Mouse (Mus musculus): ENCODE data around the gene Aldh1a3. TPM values are rescaled to one million over a fixed set of nuclear protein-coding genes. Genes with fewer than 3 reads are reported as not detected.

Gene Aldh1a3
- polyA plus RNA-seq, 1 experiment from 2014 or later = 0.73 TPM

- H3K9me3 ChIP-seq (replicated peaks; ENCODE audit: control insufficient read depth, low read length) = no peaks in the 10 kb centered on the region
- 32% methylated on average over 4 of the region's 4 CpGs for WGBS (ENCODE audit: insufficient replicate concordance)
- H3K4me1 ChIP-seq (ENCODE audit: control insufficient read depth, low read depth, low read length) = no peaks in the 10 kb centered on the region
- H3K4me3 ChIP-seq (ENCODE audit: low read depth, low read length) = no peak overlapping the region
- H3K4me2 ChIP-seq (ENCODE audit: low read depth, low read length) = no peak overlapping the region
- H3K9ac ChIP-seq (ENCODE audit: low read depth, low read length) = no peak overlapping the region
- ATAC-seq (ENCODE audit: low read depth) = no peak
- no peak overlapping the region for H3K27ac ChIP-seq (ENCODE audit: low read length)
- H3K36me3 ChIP-seq (ENCODE audit: control insufficient read depth, insufficient read depth) = no peaks in the 10 kb centered on the region
- H3K27me3 ChIP-seq (ENCODE audit: control insufficient read depth, insufficient read depth, low read depth, low read length) = no peaks in the 10 kb centered on the region
Observed at GRCm38 (mm10) chr7:66404802-66405201, 22.5 kb downstream of the Aldh1a3 start.

- no peaks in the 10 kb centered on the region for H3K27me3 ChIP-seq (ENCODE audit: control insufficient read depth, insufficient read depth, low read depth, low read length)
- H3K4me1 ChIP-seq (ENCODE audit: control insufficient read depth, low read depth, low read length) = no peaks in the 10 kb centered on the region
- no peak overlapping the region for H3K27ac ChIP-seq (ENCODE audit: low read length)
- H3K4me2 ChIP-seq (ENCODE audit: low read depth, low read length) = no peak overlapping the region
- 25% methylated on average over 10 of the region's 10 CpGs for WGBS (ENCODE audit: insufficient replicate concordance)
- H3K9ac ChIP-seq (ENCODE audit: low read depth, low read length) = no peak overlapping the region
- H3K4me3 ChIP-seq (ENCODE audit: low read depth, low read length) = no peak overlapping the region
- ATAC-seq (ENCODE audit: low read depth) = no peak
- no peaks in the 10 kb centered on the region for H3K9me3 ChIP-seq (replicated peaks; ENCODE audit: control insufficient read depth, low read length)
- no peaks in the 10 kb centered on the region for H3K36me3 ChIP-seq (ENCODE audit: control insufficient read depth, insufficient read depth)
Observed at GRCm38 (mm10) chr7:66404141-66404540, 23.2 kb downstream of the Aldh1a3 start.

GRCm38 (mm10) chr7:66402876-66403275 is 24.4 kb downstream of the Aldh1a3 start:
- no peak for ATAC-seq (ENCODE audit: low read depth)
- H3K27me3 ChIP-seq (ENCODE audit: control insufficient read depth, insufficient read depth, low read depth, low read length) = no peaks in the 10 kb centered on the region
- no peaks in the 10 kb centered on the region for H3K4me1 ChIP-seq (ENCODE audit: control insufficient read depth, low read depth, low read length)
- no peaks in the 10 kb centered on the region for H3K9me3 ChIP-seq (replicated peaks; ENCODE audit: control insufficient read depth, low read length)
- H3K4me2 ChIP-seq (ENCODE audit: low read depth, low read length) = no peak overlapping the region
- no peak overlapping the region for H3K9ac ChIP-seq (ENCODE audit: low read depth, low read length)
- H3K4me3 ChIP-seq (ENCODE audit: low read depth, low read length) = no peak overlapping the region
- WGBS (ENCODE audit: insufficient replicate concordance) = 66% methylated on average over 5 of the region's 5 CpGs
- no peaks in the 10 kb centered on the region for H3K36me3 ChIP-seq (ENCODE audit: control insufficient read depth, insufficient read depth)
- H3K27ac ChIP-seq (ENCODE audit: low read length) = no peak overlapping the region

DNA sequence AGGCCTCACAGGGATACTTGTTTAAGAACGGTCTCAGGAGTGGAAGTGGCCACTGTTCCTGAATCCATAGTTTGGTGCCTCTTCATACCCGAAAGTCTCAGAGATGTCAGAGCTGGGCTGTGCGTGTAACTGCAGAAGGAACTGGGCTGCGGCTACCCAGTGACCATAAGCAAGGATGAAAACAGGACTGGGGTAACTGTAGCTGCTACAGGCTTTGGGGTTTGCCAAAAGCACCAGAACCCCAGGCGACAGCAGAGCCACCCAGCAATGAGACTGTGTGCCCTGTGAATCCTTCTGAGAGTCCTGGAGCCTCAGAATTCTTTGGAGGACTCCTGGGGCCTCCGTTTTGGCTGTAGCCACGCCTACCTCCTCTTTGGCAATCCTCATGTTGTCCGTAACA is 25.7 kb downstream of the Aldh1a3 start:
- Histone ChIP-seq H3K9ac (ENCODE audit: low read depth, low read length) (no peak overlapping the region), H3K4me3 (ENCODE audit: low read depth, low read length) (no peak overlapping the region), H3K4me1 (ENCODE audit: control insufficient read depth, low read depth, low read length) (no peaks in the 10 kb centered on the region), H3K4me2 (ENCODE audit: low read depth, low read length) (no peak overlapping the region), H3K27ac (ENCODE audit: low read length) (no peak overlapping the region), H3K27me3 (ENCODE audit: control insufficient read depth, insufficient read depth, low read depth, low read length) (no peaks in the 10 kb centered on the region), H3K9me3 (replicated peaks; ENCODE audit: control insufficient read depth, low read length) (no peaks in the 10 kb centered on the region), H3K36me3 (ENCODE audit: control insufficient read depth, insufficient read depth) (no peaks in the 10 kb centered on the region)
- WGBS (ENCODE audit: insufficient replicate concordance) = 54% methylated on average over 8 of the region's 8 CpGs
- no peak for ATAC-seq (ENCODE audit: low read depth)

DNA sequence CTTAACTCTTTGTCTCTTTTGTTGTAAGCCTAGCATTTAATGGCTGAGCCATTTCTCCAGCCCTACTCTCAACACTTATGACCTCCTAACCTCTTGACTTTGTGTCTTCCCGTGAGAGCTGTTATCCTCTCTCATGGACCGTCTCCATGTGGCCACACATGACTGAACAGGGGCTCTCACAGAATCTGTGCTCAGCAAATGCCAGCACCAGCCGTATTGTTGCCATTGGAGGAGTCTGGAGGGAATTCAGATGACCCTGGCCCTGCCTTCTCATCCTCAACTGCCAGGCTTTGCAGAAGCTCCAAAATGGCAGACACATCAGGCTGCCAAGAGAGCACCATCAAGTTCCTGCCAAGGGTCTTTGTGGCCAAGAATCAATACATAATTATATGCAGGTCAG is 30.0 kb downstream of the Aldh1a3 start:
- Histone ChIP-seq H3K36me3 (ENCODE audit: control insufficient read depth, insufficient read depth) (no peaks in the 10 kb centered on the region), H3K4me2 (ENCODE audit: low read depth, low read length) (no peak overlapping the region), H3K4me3 (ENCODE audit: low read depth, low read length) (no peak overlapping the region), H3K4me1 (ENCODE audit: control insufficient read depth, low read depth, low read length) (no peaks in the 10 kb centered on the region), H3K27ac (ENCODE audit: low read length) (no peak overlapping the region), H3K9ac (ENCODE audit: low read depth, low read length) (no peak overlapping the region), H3K27me3 (ENCODE audit: control insufficient read depth, insufficient read depth, low read depth, low read length) (no peaks in the 10 kb centered on the region), H3K9me3 (replicated peaks; ENCODE audit: control insufficient read depth, low read length) (no peaks in the 10 kb centered on the region)
- no peak for ATAC-seq (ENCODE audit: low read depth)
- WGBS (ENCODE audit: insufficient replicate concordance) = 54% methylated on average over 3 of the region's 3 CpGs

- H3K4me3 ChIP-seq (ENCODE audit: low read depth, low read length) = peak overlapping the region; percentile 65
- peak overlapping the region; percentile 77 for H3K4me2 ChIP-seq (ENCODE audit: low read depth, low read length)
- no peaks in the 10 kb centered on the region for H3K9me3 ChIP-seq (replicated peaks; ENCODE audit: control insufficient read depth, low read length)
- H3K4me1 ChIP-seq (ENCODE audit: control insufficient read depth, low read depth, low read length) = peaks cover 7% of the 10 kb centered on the region; the same call in 1 of the 2 replicates
- peak; percentile 57 for ATAC-seq (ENCODE audit: low read depth)
- no peaks in the 10 kb centered on the region for H3K27me3 ChIP-seq (ENCODE audit: control insufficient read depth, insufficient read depth, low read depth, low read length)
- WGBS (ENCODE audit: insufficient replicate concordance) = 13% methylated on average over 28 of the region's 28 CpGs
- H3K9ac ChIP-seq (ENCODE audit: low read depth, low read length) = peak overlapping the region; percentile 57
- H3K27ac ChIP-seq (ENCODE audit: low read length) = peak overlapping the region; percentile 42
- no peaks in the 10 kb centered on the region for H3K36me3 ChIP-seq (ENCODE audit: control insufficient read depth, insufficient read depth)
Observed at GRCm38 (mm10) chr7:66388621-66389532, 38.4 kb downstream of the Aldh1a3 start.

DNA sequence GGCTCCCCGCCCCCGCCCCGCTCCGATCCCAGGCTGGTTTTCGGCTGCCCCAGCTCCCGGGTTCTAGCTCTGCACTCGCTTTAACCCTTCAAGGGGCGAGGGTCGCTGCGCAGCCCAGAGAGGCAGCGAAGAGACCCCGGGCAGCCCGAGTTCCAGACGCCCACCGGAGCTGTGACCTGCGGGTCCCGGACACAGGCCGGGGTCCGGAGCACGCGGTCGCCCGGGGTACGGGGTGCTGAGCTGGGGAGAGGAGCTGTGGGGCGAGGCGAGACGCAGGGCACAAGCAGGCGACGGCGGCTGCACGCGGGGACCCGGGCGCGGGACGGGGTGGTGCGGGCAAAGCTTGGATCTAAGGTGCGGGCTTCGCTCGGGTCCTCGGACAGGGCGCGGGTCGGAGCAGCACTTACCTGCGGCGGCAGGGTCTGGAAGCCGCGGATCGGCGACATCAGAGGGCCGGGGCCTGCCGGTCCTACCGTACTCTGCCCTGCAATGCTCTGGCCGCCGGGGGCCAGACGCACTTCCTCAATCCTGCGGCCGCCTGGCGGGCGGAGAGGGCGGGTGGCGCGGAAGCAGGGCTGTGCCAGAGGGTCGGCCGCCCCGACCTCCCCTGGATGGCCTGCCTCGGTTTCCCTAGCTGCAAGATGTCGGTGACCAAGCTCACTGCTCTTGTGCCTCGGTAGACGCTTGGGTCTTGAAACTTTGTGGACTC is 39.4 kb downstream of the Aldh1a3 start, which contains the start of gene Lrrk1:
Gene Lrrk1, minus strand, starts transcription at position 538 of the 709 bp plus-strand sequence.
- Histone ChIP-seq H3K9me3 (replicated peaks; ENCODE audit: control insufficient read depth, low read length) (no peaks in the 10 kb centered on the region), H3K4me3 (ENCODE audit: low read depth, low read length) (peak within 1 kb of the TSS; percentile 65), H3K27ac (ENCODE audit: low read length) (peak within 1 kb of the TSS; percentile 48), H3K4me2 (ENCODE audit: low read depth, low read length) (peak within 1 kb of the TSS; percentile 77), H3K27me3 (ENCODE audit: control insufficient read depth, insufficient read depth, low read depth, low read length) (no peaks in the 10 kb centered on the region), H3K9ac (ENCODE audit: low read depth, low read length) (peak within 1 kb of the TSS; percentile 57), H3K4me1 (ENCODE audit: control insufficient read depth, low read depth, low read length) (peaks cover 7% of the 10 kb centered on the region; the same call in 1 of the 2 replicates), H3K36me3 (ENCODE audit: control insufficient read depth, insufficient read depth) (no peaks in the 10 kb centered on the region)
- under 1% methylated on average over 70 of the region's 70 CpGs for WGBS (ENCODE audit: insufficient replicate concordance)
- ATAC-seq (ENCODE audit: low read depth) = peak; percentile 75

- H3K27ac ChIP-seq (ENCODE audit: low read length) = no peak overlapping the region
- 4% methylated on average over 13 of the region's 13 CpGs for whole genome bisulfite sequencing (ENCODE audit: insufficient replicate concordance)
- H3K4me3 ChIP-seq (ENCODE audit: low read depth, low read length) = peak overlapping the region; percentile 65
- H3K4me1 ChIP-seq (ENCODE audit: control insufficient read depth, low read depth, low read length) = peaks cover 7% of the 10 kb centered on the region; the same call in 1 of the 2 replicates
- H3K9ac ChIP-seq (ENCODE audit: low read depth, low read length) = peak overlapping the region; percentile 57
- no peaks in the 10 kb centered on the region for H3K9me3 ChIP-seq (replicated peaks; ENCODE audit: control insufficient read depth, low read length)
- H3K36me3 ChIP-seq (ENCODE audit: control insufficient read depth, insufficient read depth) = no peaks in the 10 kb centered on the region
- no peak for ATAC-seq (ENCODE audit: low read depth)
- peak overlapping the region; percentile 77 for H3K4me2 ChIP-seq (ENCODE audit: low read depth, low read length)
- no peaks in the 10 kb centered on the region for H3K27me3 ChIP-seq (ENCODE audit: control insufficient read depth, insufficient read depth, low read depth, low read length)
Observed at GRCm38 (mm10) chr7:66387419-66387812, 39.9 kb downstream of the Aldh1a3 start.

DNA sequence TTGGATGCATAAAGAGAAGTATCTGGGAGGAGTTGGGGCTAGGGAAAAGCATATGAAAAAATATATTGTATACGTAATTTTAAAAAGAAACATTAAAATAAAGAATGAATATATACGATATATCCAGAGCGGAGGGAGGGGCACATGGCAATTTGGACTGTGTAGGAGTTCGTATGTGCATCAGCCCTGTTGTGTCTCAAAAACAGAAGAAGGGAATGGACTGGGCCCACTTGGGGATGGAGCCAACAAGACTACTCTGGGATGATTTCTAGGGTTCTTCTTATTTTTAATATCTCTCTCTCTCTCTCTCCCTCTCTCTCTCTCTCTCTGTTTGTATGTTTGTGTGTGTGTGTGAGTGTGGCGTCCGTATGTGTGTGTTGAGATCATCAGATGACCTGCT is 40.9 kb downstream of the Aldh1a3 start:
- ATAC-seq (ENCODE audit: low read depth) = no peak
- Histone ChIP-seq H3K4me1 (ENCODE audit: control insufficient read depth, low read depth, low read length) (peaks cover 7% of the 10 kb centered on the region; the same call in 1 of the 2 replicates), H3K4me3 (ENCODE audit: low read depth, low read length) (no peak overlapping the region), H3K9me3 (replicated peaks; ENCODE audit: control insufficient read depth, low read length) (no peaks in the 10 kb centered on the region), H3K27me3 (ENCODE audit: control insufficient read depth, insufficient read depth, low read depth, low read length) (no peaks in the 10 kb centered on the region), H3K36me3 (ENCODE audit: control insufficient read depth, insufficient read depth) (no peaks in the 10 kb centered on the region), H3K27ac (ENCODE audit: low read length) (no peak overlapping the region), H3K9ac (ENCODE audit: low read depth, low read length) (no peak overlapping the region), H3K4me2 (ENCODE audit: low read depth, low read length) (no peak overlapping the region)
- WGBS (ENCODE audit: insufficient replicate concordance) = 71% methylated on average over 6 of the region's 6 CpGs
